Mouse (Mus musculus): ENCODE measurements around the gene Grid2.

DNA sequence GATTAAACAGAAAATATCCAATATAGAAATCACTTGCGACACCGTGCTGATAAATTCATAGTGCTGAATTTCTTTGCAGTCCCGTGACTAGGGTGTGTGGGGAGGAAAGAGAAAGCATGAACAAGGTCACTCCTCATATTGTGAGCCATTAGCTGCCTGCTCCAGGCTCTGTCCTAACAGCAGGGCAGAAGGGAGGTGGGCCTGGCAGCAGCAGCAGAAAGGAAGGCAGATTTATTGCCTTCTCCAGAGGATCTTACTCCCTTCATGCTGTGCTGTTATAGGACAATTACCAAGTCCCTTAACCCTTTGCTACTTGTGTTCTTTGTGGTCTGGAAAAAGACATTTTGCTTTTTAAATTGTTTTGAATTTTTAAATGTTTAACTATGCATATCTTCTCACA lies 708.1 kb downstream of the Grid2 start:
- TF ChIP-seq GATA1 (IDR thresholded peaks at IDR 0.05; ENCODE audit: low read length) (no peak), TAL1 (IDR thresholded peaks at IDR 0.05; ENCODE audit: low read length) (no peak)

All from erythroblast, embryonic 14.5 days (primary cell).